Mouse (Mus musculus): Measurements from ENCODE around the gene Eif4e. TPM values are rescaled to one million over a fixed set of nuclear protein-coding genes. Genes with fewer than 3 reads are reported as not detected.
"Not testable (repeated sequence)": the region's sequence is repeated elsewhere in the genome, so short reads cannot be mapped to it uniquely, and the experiment has no call there.

Eif4e gene
- polyA plus RNA-seq, 1 experiment from 2014 or later: 448 TPM

- Histone ChIP-seq H3K27ac (ENCODE audit: low read depth, low read length) (no peak overlapping the region), H3K36me3 (ENCODE audit: control insufficient read depth, insufficient read depth, low read length) (peaks cover 36% of the 10 kb centered on the region), H3K9me3 (replicated peaks; ENCODE audit: control insufficient read depth, low read length) (no peaks in the 10 kb centered on the region), H3K9ac (ENCODE audit: low read length) (no peak overlapping the region), H3K4me3 (ENCODE audit: low read depth, low read length) (no peak overlapping the region), H3K4me2 (ENCODE audit: low read length) (no peak overlapping the region), H3K27me3 (replicated peaks; ENCODE audit: control insufficient read depth, insufficient read depth, low read length) (no peaks in the 10 kb centered on the region), H3K4me1 (ENCODE audit: control insufficient read depth, insufficient read depth, low read length) (no peaks in the 10 kb centered on the region)
- WGBS: 94% methylated on average over 19 of the region's 19 CpGs
- DNase-seq (ENCODE audit: low spot score): no peak
- ATAC-seq: no peak
Observed at GRCm38 (mm10) chr3:138550336-138551123, 24.6 kb downstream of the Eif4e start.

- 98% methylated on average over 8 of the region's 8 CpGs for WGBS
- not testable (repeated sequence) for H3K4me2 ChIP-seq (ENCODE audit: low read length)
- H3K36me3 ChIP-seq (ENCODE audit: control insufficient read depth, insufficient read depth, low read length): peaks cover 57% of the 10 kb centered on the region
Observed at GRCm38 (mm10) chr3:138555279-138555678, 29.3 kb downstream of the Eif4e start.

GRCm38 (mm10) chr3:138558529-138558928 lies 32.5 kb downstream of the Eif4e start:
- H3K4me2 ChIP-seq (ENCODE audit: low read length): no peak overlapping the region
- peak; percentile 64; the same call in 1 of the 2 replicates for ATAC-seq
- no peaks in the 10 kb centered on the region for H3K27me3 ChIP-seq (replicated peaks; ENCODE audit: control insufficient read depth, insufficient read depth, low read length)
- peaks cover 34% of the 10 kb centered on the region for H3K36me3 ChIP-seq (ENCODE audit: control insufficient read depth, insufficient read depth, low read length)
- peak; percentile 48 for DNase-seq (ENCODE audit: low spot score)
- no peaks in the 10 kb centered on the region for H3K9me3 ChIP-seq (replicated peaks; ENCODE audit: control insufficient read depth, low read length)
- H3K4me3 ChIP-seq (ENCODE audit: low read depth, low read length): no peak overlapping the region
- H3K9ac ChIP-seq (ENCODE audit: low read length): no peak overlapping the region
- no peaks in the 10 kb centered on the region for H3K4me1 ChIP-seq (ENCODE audit: control insufficient read depth, insufficient read depth, low read length)
- 62% methylated on average over 4 of the region's 4 CpGs for WGBS
- no peak overlapping the region for H3K27ac ChIP-seq (ENCODE audit: low read depth, low read length)

More at GRCm38 (mm10) chr3:138555279-138555678, 29.3 kb downstream of the Eif4e start:
- DNase-seq (ENCODE audit: low spot score); H3K27ac ChIP-seq (ENCODE audit: low read depth, low read length); H3K27me3 ChIP-seq (replicated peaks; ENCODE audit: control insufficient read depth, insufficient read depth, low read length); H3K4me1 ChIP-seq (ENCODE audit: control insufficient read depth, insufficient read depth, low read length); H3K4me3 ChIP-seq (ENCODE audit: low read depth, low read length); H3K9ac ChIP-seq (ENCODE audit: low read length); ATAC-seq; H3K9me3 ChIP-seq (replicated peaks; ENCODE audit: control insufficient read depth, low read length): not testable (repeated sequence)

- Histone ChIP-seq H3K36me3 (ENCODE audit: control insufficient read depth, insufficient read depth, low read length) (peaks cover 27% of the 10 kb centered on the region), H3K27ac (ENCODE audit: low read depth, low read length) (no peak overlapping the region), H3K4me2 (ENCODE audit: low read length) (no peak overlapping the region), H3K4me3 (ENCODE audit: low read depth, low read length) (no peak overlapping the region), H3K9ac (ENCODE audit: low read length) (no peak overlapping the region), H3K27me3 (replicated peaks; ENCODE audit: control insufficient read depth, insufficient read depth, low read length) (no peaks in the 10 kb centered on the region), H3K9me3 (replicated peaks; ENCODE audit: control insufficient read depth, low read length) (no peaks in the 10 kb centered on the region), H3K4me1 (ENCODE audit: control insufficient read depth, insufficient read depth, low read length) (no peaks in the 10 kb centered on the region)
- DNase-seq (ENCODE audit: low spot score) (no peak), ATAC-seq (no peak)
- 77% methylated on average over 5 of the region's 5 CpGs for WGBS
Observed at GRCm38 (mm10) chr3:138560242-138560641, 34.3 kb downstream of the Eif4e start.

- Histone ChIP-seq H3K4me2 (ENCODE audit: low read length) (no peak overlapping the region), H3K9me3 (replicated peaks; ENCODE audit: control insufficient read depth, low read length) (no peaks in the 10 kb centered on the region), H3K36me3 (ENCODE audit: control insufficient read depth, insufficient read depth, low read length) (peaks cover 27% of the 10 kb centered on the region), H3K27me3 (replicated peaks; ENCODE audit: control insufficient read depth, insufficient read depth, low read length) (no peaks in the 10 kb centered on the region), H3K9ac (ENCODE audit: low read length) (no peak overlapping the region), H3K4me1 (ENCODE audit: control insufficient read depth, insufficient read depth, low read length) (no peaks in the 10 kb centered on the region), H3K27ac (ENCODE audit: low read depth, low read length) (no peak overlapping the region), H3K4me3 (ENCODE audit: low read depth, low read length) (no peak overlapping the region)
- 82% methylated on average over 3 of the region's 3 CpGs for whole genome bisulfite sequencing
- DNase-seq (ENCODE audit: low spot score): no peak
- no peak for ATAC-seq
Observed at GRCm38 (mm10) chr3:138560886-138561285, 34.9 kb downstream of the Eif4e start.

GRCm38 (mm10) chr3:138578867-138579266 lies 52.9 kb downstream of the Eif4e start:
- DNase-seq (ENCODE audit: low spot score) (no peak), ATAC-seq (no peak)
- Histone ChIP-seq H3K9me3 (replicated peaks; ENCODE audit: control insufficient read depth, low read length) (no peaks in the 10 kb centered on the region), H3K27me3 (replicated peaks; ENCODE audit: control insufficient read depth, insufficient read depth, low read length) (no peaks in the 10 kb centered on the region), H3K4me3 (ENCODE audit: low read depth, low read length) (no peak overlapping the region), H3K4me2 (ENCODE audit: low read length) (no peak overlapping the region), H3K36me3 (ENCODE audit: control insufficient read depth, insufficient read depth, low read length) (no peaks in the 10 kb centered on the region), H3K27ac (ENCODE audit: low read depth, low read length) (no peak overlapping the region), H3K9ac (ENCODE audit: low read length) (no peak overlapping the region), H3K4me1 (ENCODE audit: control insufficient read depth, insufficient read depth, low read length) (no peaks in the 10 kb centered on the region)
- 92% methylated on average over 10 of the region's 10 CpGs for WGBS

- no peaks in the 10 kb centered on the region for H3K36me3 ChIP-seq (ENCODE audit: control insufficient read depth, insufficient read depth, low read length)
- no peak overlapping the region for H3K27ac ChIP-seq (ENCODE audit: low read depth, low read length)
- H3K27me3 ChIP-seq (replicated peaks; ENCODE audit: control insufficient read depth, insufficient read depth, low read length): no peaks in the 10 kb centered on the region
- H3K4me1 ChIP-seq (ENCODE audit: control insufficient read depth, insufficient read depth, low read length): no peaks in the 10 kb centered on the region
- no peak for ATAC-seq
- no peak overlapping the region for H3K9ac ChIP-seq (ENCODE audit: low read length)
- 21% methylated on average over 7 of the region's 7 CpGs for WGBS
- H3K4me2 ChIP-seq (ENCODE audit: low read length): no peak overlapping the region
- DNase-seq (ENCODE audit: low spot score): peak; percentile 18
- no peak overlapping the region for H3K4me3 ChIP-seq (ENCODE audit: low read depth, low read length)
- no peaks in the 10 kb centered on the region for H3K9me3 ChIP-seq (replicated peaks; ENCODE audit: control insufficient read depth, low read length)
Observed at GRCm38 (mm10) chr3:138586213-138586612, 60.2 kb downstream of the Eif4e start.

GRCm38 (mm10) chr3:138587137-138587536 lies 61.2 kb downstream of the Eif4e start:
- 94% methylated on average over 4 of the region's 4 CpGs for WGBS
- Histone ChIP-seq H3K27ac (ENCODE audit: low read depth, low read length) (no peak overlapping the region), H3K4me1 (ENCODE audit: control insufficient read depth, insufficient read depth, low read length) (no peaks in the 10 kb centered on the region), H3K4me3 (ENCODE audit: low read depth, low read length) (no peak overlapping the region), H3K27me3 (replicated peaks; ENCODE audit: control insufficient read depth, insufficient read depth, low read length) (no peaks in the 10 kb centered on the region), H3K36me3 (ENCODE audit: control insufficient read depth, insufficient read depth, low read length) (no peaks in the 10 kb centered on the region), H3K4me2 (ENCODE audit: low read length) (no peak overlapping the region), H3K9ac (ENCODE audit: low read length) (no peak overlapping the region), H3K9me3 (replicated peaks; ENCODE audit: control insufficient read depth, low read length) (no peaks in the 10 kb centered on the region)
- DNase-seq (ENCODE audit: low spot score) (no peak), ATAC-seq (no peak)

GRCm38 (mm10) chr3:138588001-138588400 lies 62.0 kb downstream of the Eif4e start:
- H3K9me3 ChIP-seq (replicated peaks; ENCODE audit: control insufficient read depth, low read length): no peaks in the 10 kb centered on the region
- H3K4me2 ChIP-seq (ENCODE audit: low read length): no peak overlapping the region
- WGBS: 91% methylated on average over 9 of the region's 9 CpGs

More at GRCm38 (mm10) chr3:138588001-138588400, 62.0 kb downstream of the Eif4e start:
- H3K27me3 ChIP-seq (replicated peaks; ENCODE audit: control insufficient read depth, insufficient read depth, low read length): no peaks in the 10 kb centered on the region
- no peak overlapping the region for H3K27ac ChIP-seq (ENCODE audit: low read depth, low read length)
- ATAC-seq: no peak
- H3K4me1 ChIP-seq (ENCODE audit: control insufficient read depth, insufficient read depth, low read length): no peaks in the 10 kb centered on the region
- H3K36me3 ChIP-seq (ENCODE audit: control insufficient read depth, insufficient read depth, low read length): no peaks in the 10 kb centered on the region
- no peak overlapping the region for H3K4me3 ChIP-seq (ENCODE audit: low read depth, low read length)
- no peak overlapping the region for H3K9ac ChIP-seq (ENCODE audit: low read length)
- no peak for DNase-seq (ENCODE audit: low spot score)

Data from forebrain, embryonic 14.5 days (tissue).